9 mouse cellular contexts compared by ENCODE assay signal in the genomic region with DNA sequence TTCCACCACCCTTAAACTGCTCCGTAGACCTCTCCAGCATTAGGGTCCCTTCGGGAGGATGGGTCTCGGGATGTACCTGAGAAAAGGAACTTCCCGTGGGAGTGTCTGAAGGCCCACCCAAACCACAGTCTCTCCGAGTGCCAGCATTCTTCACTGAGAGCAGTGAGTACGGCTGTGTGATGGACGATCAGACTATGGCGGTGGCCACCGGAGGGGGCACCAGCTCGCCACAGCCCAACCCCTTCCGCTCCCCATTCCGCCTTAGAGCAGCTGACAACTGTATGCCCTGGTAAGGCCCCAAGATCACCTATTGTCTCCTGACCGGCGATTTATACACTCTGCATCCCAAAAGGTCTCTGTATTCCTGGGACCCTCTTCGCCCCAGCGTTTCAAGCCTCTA. TPM values are rescaled to one million over a fixed set of nuclear protein-coding genes. Genes with fewer than 3 reads are reported as not detected.
A peak's percentile ranks its signal among the peaks of the same experiment; 100 is the strongest.
DNase-seq lines count a peak whose midpoint lies in the region; ATAC-seq and TF ChIP-seq lines count a peak whose summit lies in the region.
"Had no signal": no experiment of that assay in that cellular context is flagged by ENCODE, and none has a peak within 500 bp of the region (broad histone marks: within the 10 kb centered on the region; RNA-seq: fewer than 3 reads in every experiment).

No protein-coding gene starts in this region.

- peaks cover 10% of the 10 kb centered on the region for H3K4me1 ChIP-seq in heart, embryonic 16.5 days (ENCODE audit: control insufficient read depth, insufficient read depth, low read length)
- no peaks in the 10 kb centered on the region; the same call in 1 of the 2 replicates for H3K4me1 ChIP-seq in embryonic facial prominence, embryonic 11.5 days (ENCODE audit: control insufficient read depth, insufficient read depth, low read length)
- H3K4me1 ChIP-seq in hindbrain, postnatal 0 days (ENCODE audit: insufficient read depth, low read length): 0 out of 2 replicates have a peak, but pooled peaks cover 4% of the 10 kb centered on the region

- peak overlapping the region; percentile 48; the same call in 1 of the 2 replicates for H3K4me3 ChIP-seq in heart, embryonic 16.5 days (ENCODE audit: low read length)
- H3K4me3 ChIP-seq in embryonic facial prominence, embryonic 11.5 days (ENCODE audit: low read depth, low read length): no peak overlapping the region
- H3K4me3 ChIP-seq in hindbrain, postnatal 0 days (ENCODE audit: low read length): peak overlapping the region; percentile 23
- H3K4me3 ChIP-seq: erythroblast, embryonic 14.5 days had no signal

- intact Hi-C loops in heart, postnatal 25 days (cut with DNase I): no loop called here

- peaks cover 21% of the 10 kb centered on the region for H3K27me3 ChIP-seq in heart, embryonic 16.5 days (ENCODE audit: control insufficient read depth, insufficient read depth, low read length)
- H3K27me3 ChIP-seq in embryonic facial prominence, embryonic 11.5 days (ENCODE audit: control insufficient read depth, insufficient read depth, low read length): peaks cover 18% of the 10 kb centered on the region
- peaks cover 3% of the 10 kb centered on the region; the same call in 1 of the 2 replicates for H3K27me3 ChIP-seq in hindbrain, postnatal 0 days (ENCODE audit: insufficient read depth, low read length)

- DNase-seq in heart, postnatal 25 days (ENCODE audit: low spot score): no peak
- peak; percentile 6 for DNase-seq in embryonic facial prominence, embryonic 11.5 days (ENCODE audit: low spot score)
- no peak for DNase-seq in hindbrain, postnatal 0 days (ENCODE audit: low spot score)
- peak; percentile 27 for DNase-seq in neural tube, embryonic 10.5 days (ENCODE audit: extremely low spot score, low spot score)
- DNase-seq in spleen, postnatal 10 days (ENCODE audit: low spot score in 2 of 2): no peak
- no peak for DNase-seq in cerebellum, postnatal 36 days
- DNase-seq in adrenal gland, postnatal 36 days: no peak

- no peak for ATAC-seq in heart, embryonic 16.5 days (replicated peaks; ENCODE audit: extremely low read depth, insufficient read depth, low FRiP score)
- no peak for ATAC-seq in embryonic facial prominence, embryonic 11.5 days (replicated peaks; ENCODE audit: insufficient number of reproducible peaks, low FRiP score, low TSS enrichment, low read depth)
- no peak for ATAC-seq in hindbrain, postnatal 0 days

- H3K36me3 ChIP-seq in heart, embryonic 16.5 days (ENCODE audit: control insufficient read depth, insufficient read depth): no peaks in the 10 kb centered on the region
- H3K36me3 ChIP-seq in embryonic facial prominence, embryonic 11.5 days (replicated peaks; ENCODE audit: control insufficient read depth, insufficient read depth, low read depth, low read length): no peaks in the 10 kb centered on the region
- no peaks in the 10 kb centered on the region for H3K36me3 ChIP-seq in hindbrain, postnatal 0 days (ENCODE audit: insufficient read depth, low read length)

- 0 out of 2 replicates have a peak, but pooled peaks cover 2% of the 10 kb centered on the region for H3K9me3 ChIP-seq in heart, embryonic 16.5 days (replicated peaks; ENCODE audit: control insufficient read depth, low read length)
- H3K9me3 ChIP-seq in embryonic facial prominence, embryonic 11.5 days (replicated peaks; ENCODE audit: control insufficient read depth, low read length): no peaks in the 10 kb centered on the region
- H3K9me3 ChIP-seq in hindbrain, postnatal 0 days (ENCODE audit: low read length): no peaks in the 10 kb centered on the region

- peak overlapping the region; percentile 73 for H3K4me2 ChIP-seq in heart, embryonic 16.5 days (ENCODE audit: low read depth, low read length)
- peak overlapping the region; percentile 2; the same call in 1 of the 2 replicates for H3K4me2 ChIP-seq in embryonic facial prominence, embryonic 11.5 days (ENCODE audit: low read depth, low read length)
- H3K4me2 ChIP-seq in hindbrain, postnatal 0 days (ENCODE audit: low read depth, low read length): peak overlapping the region; percentile 50

- H3K9ac ChIP-seq in heart, embryonic 16.5 days (ENCODE audit: low read length): peak overlapping the region; percentile 52; the same call in 1 of the 2 replicates
- peak overlapping the region; percentile 2; the same call in 1 of the 2 replicates for H3K9ac ChIP-seq in embryonic facial prominence, embryonic 11.5 days (replicated peaks; ENCODE audit: low read length)
- H3K9ac ChIP-seq in hindbrain, postnatal 0 days (replicated peaks; ENCODE audit: low read length): no peak overlapping the region

- 26% methylated on average over 16 of the region's 16 CpGs for WGBS in heart, embryonic 16.5 days
- 22% methylated on average over 16 of the region's 16 CpGs for WGBS in embryonic facial prominence, embryonic 11.5 days
- WGBS in hindbrain, postnatal 0 days: 32% methylated on average over 16 of the region's 16 CpGs

- TF ChIP-seq CTCF in hindbrain, postnatal 0 days (IDR thresholded peaks at IDR 0.05; ENCODE audit: low read depth): no peak

- H3K27ac ChIP-seq in heart, embryonic 16.5 days (ENCODE audit: low read length): no peak overlapping the region
- no peak overlapping the region for H3K27ac ChIP-seq in embryonic facial prominence, embryonic 11.5 days (replicated peaks; ENCODE audit: low read depth, low read length)
- H3K27ac ChIP-seq in hindbrain, postnatal 0 days: no peak overlapping the region

RNA-seq across cellular contexts. Expression of a gene that starts 5.4 kb away (rescaled TPM):
- 10.2 and 10.9 TPM in 2 replicates for polyA plus RNA-seq in heart, embryonic 16.5 days (2015; fragmentation: Nextera tagmentation; extraction: Ambion mirVana)
- 1 to 10 TPM; 8.4 to 9.4 TPM for total RNA-seq in heart, postnatal 25 days (2021)
- 0.81 and 0.91 TPM in 2 replicates for polyA plus RNA-seq in embryonic facial prominence, embryonic 11.5 days (2014; fragmentation: Nextera tagmentation; extraction: Ambion mirVana)
- 2.8 and 3.3 TPM in 2 replicates for total RNA-seq in hindbrain, postnatal 0 days (2014; rRNA removed)
- 3.4 and 4.1 TPM in 2 replicates for polyA plus RNA-seq in hindbrain, postnatal 0 days (2015; fragmentation: Nextera tagmentation; extraction: Ambion mirVana)
- total RNA-seq in adrenal gland, postnatal 36 days (2021): 1 to 10 TPM; 7.4 to 8.5 TPM
- polyA plus RNA-seq: erythroblast, embryonic 14.5 days had no signal

RNA-seq across cellular contexts. Expression of a gene that starts 6.0 kb away (rescaled TPM):
- polyA plus RNA-seq in heart, embryonic 16.5 days (2015; fragmentation: Nextera tagmentation; extraction: Ambion mirVana): 1.5 and 1.7 TPM in 2 replicates
- 1 to 10 TPM; 2.3 to 2.7 TPM for total RNA-seq in heart, postnatal 25 days (2021)
- polyA plus RNA-seq in embryonic facial prominence, embryonic 11.5 days (2014; fragmentation: Nextera tagmentation; extraction: Ambion mirVana): 0.18 and 0.26 TPM in 2 replicates
- 0.11 and 1.2 TPM in 2 replicates for total RNA-seq in hindbrain, postnatal 0 days (2014; rRNA removed)
- polyA plus RNA-seq in hindbrain, postnatal 0 days (2015; fragmentation: Nextera tagmentation; extraction: Ambion mirVana): 0.39 and 0.96 TPM in 2 replicates
- 1 to 10 TPM; 1.4 to 1.8 TPM for total RNA-seq in adrenal gland, postnatal 36 days (2021)
- polyA plus RNA-seq: erythroblast, embryonic 14.5 days had no signal

RNA-seq across cellular contexts. Expression of a gene that starts 13.5 kb away (rescaled TPM):
- 25.2 and 27.8 TPM in 2 replicates for polyA plus RNA-seq in heart, embryonic 16.5 days (2015; fragmentation: Nextera tagmentation; extraction: Ambion mirVana)
- 1 to 10 TPM; 7.5 to 8.2 TPM for total RNA-seq in heart, postnatal 25 days (2021)
- polyA plus RNA-seq in embryonic facial prominence, embryonic 11.5 days (2014; fragmentation: Nextera tagmentation; extraction: Ambion mirVana): 38.7 and 46.9 TPM in 2 replicates
- total RNA-seq in hindbrain, postnatal 0 days (2014; rRNA removed): 22.9 and 23.7 TPM in 2 replicates
- polyA plus RNA-seq in hindbrain, postnatal 0 days (2015; fragmentation: Nextera tagmentation; extraction: Ambion mirVana): 29.3 and 30.5 TPM in 2 replicates
- total RNA-seq in adrenal gland, postnatal 36 days (2021): 10 to 100 TPM; 20.3 to 24.4 TPM

RNA-seq across cellular contexts. Expression of a gene that starts 32.8 kb away (rescaled TPM):
- 9.5 and 11.7 TPM in 2 replicates for polyA plus RNA-seq in heart, embryonic 16.5 days (2015; fragmentation: Nextera tagmentation; extraction: Ambion mirVana)
- 10 to 100 TPM in 1 of 2 experiments, 1 to 10 TPM in 1; 9.0 to 11.6 TPM for total RNA-seq in heart, postnatal 25 days (2021)
- 21.4 and 24.1 TPM in 2 replicates for polyA plus RNA-seq in embryonic facial prominence, embryonic 11.5 days (2014; fragmentation: Nextera tagmentation; extraction: Ambion mirVana)
- 83.3 and 106 TPM in 2 replicates for total RNA-seq in hindbrain, postnatal 0 days (2014; rRNA removed)
- 51.9 and 56.3 TPM in 2 replicates for polyA plus RNA-seq in hindbrain, postnatal 0 days (2015; fragmentation: Nextera tagmentation; extraction: Ambion mirVana)
- 10 to 100 TPM; 18.5 to 26.6 TPM for total RNA-seq in adrenal gland, postnatal 36 days (2021)

RNA-seq across cellular contexts. Expression of a gene that starts 39.8 kb away (rescaled TPM):
- polyA plus RNA-seq in heart, embryonic 16.5 days (2015; fragmentation: Nextera tagmentation; extraction: Ambion mirVana): 5.2 and 5.6 TPM in 2 replicates
- total RNA-seq in heart, postnatal 25 days (2021): 1 to 10 TPM in 1 of 2 experiments, under 1 TPM in 1; 0.78 to 1.7 TPM
- polyA plus RNA-seq in embryonic facial prominence, embryonic 11.5 days (2014; fragmentation: Nextera tagmentation; extraction: Ambion mirVana): 0.36 TPM in 1 of 2 replicates, not detected in the other
- total RNA-seq in hindbrain, postnatal 0 days (2014; rRNA removed): 4.9 and 17.1 TPM in 2 replicates
- polyA plus RNA-seq in hindbrain, postnatal 0 days (2015; fragmentation: Nextera tagmentation; extraction: Ambion mirVana): 6.9 and 8.6 TPM in 2 replicates
- total RNA-seq in adrenal gland, postnatal 36 days (2021): under 1 TPM in 1 of 2 experiments, not detected in 1; 0.46 TPM
- polyA plus RNA-seq: erythroblast, embryonic 14.5 days had no signal

Comparison
In these comparisons a context has a peak if more than half of its experiments do, and no peak if none do; other contexts are left out.
1. H3K4me2 ChIP-seq: peak in every context shown above with its lines; median percentile 73 in heart, embryonic 16.5 days; 50 in hindbrain, postnatal 0 days; 2 in embryonic facial prominence, embryonic 11.5 days.
2. DNase-seq: peak in embryonic facial prominence, embryonic 11.5 days (single experiment) and neural tube, embryonic 10.5 days (single experiment); none in heart, postnatal 25 days (single experiment), hindbrain, postnatal 0 days (single experiment), spleen, postnatal 10 days (0 of 2), cerebellum, postnatal 36 days (0 of 2) and adrenal gland, postnatal 36 days (0 of 2).